ENCODE assay signal across 26 mouse cellular contexts in genomic region chr9:37126197-37126596, GRCm38 (mm10). TPM values are rescaled to one million over a fixed set of nuclear protein-coding genes. Genes with fewer than 3 reads are reported as not detected.
A peak's percentile ranks its signal among the peaks of the same experiment; 100 is the strongest.
DNase-seq lines count a peak whose midpoint lies in the region; TF ChIP-seq lines count a peak whose summit lies in the region.
"Had no signal": no experiment of that assay in that cellular context is flagged by ENCODE, and none has a peak within 500 bp of the region (broad histone marks: within the 10 kb centered on the region; RNA-seq: fewer than 3 reads in every experiment).

No protein-coding gene starts in this region.

- H3K36me3 ChIP-seq in heart, embryonic 10.5 days: no peaks in the 10 kb centered on the region
- H3K36me3 ChIP-seq: embryonic facial prominence, embryonic 13.5 days; forebrain, embryonic 12.5 days; hindbrain, embryonic 12.5 days; liver, embryonic 12.5 days had no signal

- peak overlapping the region; percentile 82 for H3K27ac ChIP-seq in gastrocnemius, adult 2 months
- no peak overlapping the region for H3K27ac ChIP-seq in heart, embryonic 10.5 days
- H3K27ac ChIP-seq: embryonic facial prominence, embryonic 13.5 days; forebrain, embryonic 12.5 days; hindbrain, embryonic 12.5 days; kidney, postnatal 0 days; liver, embryonic 12.5 days had no signal

- no peak overlapping the region for H3K4me3 ChIP-seq in gastrocnemius, adult 2 months
- H3K4me3 ChIP-seq in heart, embryonic 10.5 days: no peak overlapping the region
- H3K4me3 ChIP-seq: embryonic facial prominence, embryonic 13.5 days; forebrain, embryonic 12.5 days; hindbrain, embryonic 12.5 days; liver, embryonic 12.5 days had no signal

- intact Hi-C loops in gastrocnemius, adult 2 months (cut with DNase I): no loop called here
- intact Hi-C loops in heart, postnatal 25 days (cut with DNase I): no loop called here

- H3K4me1 ChIP-seq in heart, embryonic 10.5 days: peaks cover 3% of the 10 kb centered on the region; the same call in 1 of the 2 replicates
- H3K4me1 ChIP-seq: liver, embryonic 12.5 days had no signal

- peak; percentile 67 for DNase-seq in gastrocnemius, adult 2 months
- no peak for DNase-seq in gastrocnemius, postnatal 4 days (ENCODE audit: low spot score in 2 of 2)
- DNase-seq in heart, postnatal 25 days (ENCODE audit: low spot score): peak; percentile 48
- DNase-seq in heart, embryonic 10.5 days (ENCODE audit: low spot score): no peak
- DNase-seq in lung, postnatal 36 days: peak; percentile 60
- DNase-seq in lung, postnatal 10 days: no peak
- DNase-seq in skeletal muscle tissue, adult 2 months (ENCODE audit: low read depth, low spot score): peak; percentile 51
- DNase-seq: adrenal gland, postnatal 14 days; cerebellum, adult 11 months; cerebellum, adult 9-10 months; forebrain, postnatal 0 days; kidney, adult 8-10 months; kidney, postnatal 4 days; left cerebral cortex, postnatal 4 days; liver, postnatal 0 days; midbrain, embryonic 14.5 days; thymus, postnatal 4 days had no signal

- H3K9me3 ChIP-seq in heart, embryonic 10.5 days: no peaks in the 10 kb centered on the region
- H3K9me3 ChIP-seq: embryonic facial prominence, embryonic 13.5 days; forebrain, embryonic 12.5 days; liver, embryonic 12.5 days had no signal

- H3K27me3 ChIP-seq in heart, embryonic 10.5 days (ENCODE audit: insufficient read depth, poor library complexity, severe bottlenecking): no peaks in the 10 kb centered on the region
- H3K27me3 ChIP-seq: hindbrain, embryonic 12.5 days; liver, embryonic 12.5 days had no signal

- WGBS in heart, embryonic 10.5 days: 94% methylated on average over 2 of the region's 2 CpGs

- no peak for TF ChIP-seq CTCF in gastrocnemius, adult 2 months (IDR thresholded peaks at IDR 0.05)

RNA-seq across cellular contexts. Expression of gene Pknox2, which starts 21.0 kb away (rescaled TPM):
- 10 to 100 TPM; 35.4 to 40.7 TPM for total RNA-seq in gastrocnemius, adult 2 months (2021)
- total RNA-seq in gastrocnemius, postnatal 4 days (2021): 10 to 100 TPM; 24.6 to 28.4 TPM
- total RNA-seq in heart, postnatal 25 days (2021): 1 to 10 TPM; 6.3 to 8.3 TPM
- polyA plus RNA-seq in heart, embryonic 10.5 days (2016; fragmentation: Nextera tagmentation; extraction: Ambion mirVana): 8.8 and 9.1 TPM in 2 replicates
- total RNA-seq: common myeloid progenitor, adult 5-6 weeks; granulocyte monocyte progenitor cell, adult 5-6 weeks; monocyte, adult 5-6 weeks had no signal
- polyA plus RNA-seq: CD4-positive, CD25-positive, alpha-beta regulatory T cell, adult 4 months had no signal

Comparison
In these comparisons a context has a peak if more than half of its experiments do, and no peak if none do; other contexts are left out.
1. DNase-seq: peak in gastrocnemius, adult 2 months (single experiment), heart, postnatal 25 days (single experiment), lung, postnatal 36 days (single experiment) and skeletal muscle tissue, adult 2 months (single experiment); none in gastrocnemius, postnatal 4 days (0 of 2), heart, embryonic 10.5 days (single experiment) and lung, postnatal 10 days (single experiment).